Mouse (Mus musculus) heart, postnatal 36 days (tissue): Measurements from ENCODE around the gene Tomm20l. TPM values are rescaled to one million over a fixed set of nuclear protein-coding genes. Genes with fewer than 3 reads are reported as not detected.
"Not testable (repeated sequence)": the region's sequence is repeated elsewhere in the genome, so short reads cannot be mapped to it uniquely, and the experiment has no call there.

Experiments
- DNase-seq, 2 experiments: peaks; one replicate each; pipeline ENCODE4 v3.0.0; 2021 to 2022
- intact Hi-C: fragments of 180-260 bp; cut with DNase I; formaldehyde crosslinking; loops from one replicate; pipeline ENCODE4 v1.15.1; 2025
- total RNA-seq, 2 experiments: library from RNA; stranded (reverse); gene quantifications; 2 replicates each; pipeline ENCODE4 v1.2.3; 2021

Gene Tomm20l
- total RNA-seq, result 1 to 10 TPM in 1 of 2 experiments, not detected in 1; 1.2 TPM

DNA sequence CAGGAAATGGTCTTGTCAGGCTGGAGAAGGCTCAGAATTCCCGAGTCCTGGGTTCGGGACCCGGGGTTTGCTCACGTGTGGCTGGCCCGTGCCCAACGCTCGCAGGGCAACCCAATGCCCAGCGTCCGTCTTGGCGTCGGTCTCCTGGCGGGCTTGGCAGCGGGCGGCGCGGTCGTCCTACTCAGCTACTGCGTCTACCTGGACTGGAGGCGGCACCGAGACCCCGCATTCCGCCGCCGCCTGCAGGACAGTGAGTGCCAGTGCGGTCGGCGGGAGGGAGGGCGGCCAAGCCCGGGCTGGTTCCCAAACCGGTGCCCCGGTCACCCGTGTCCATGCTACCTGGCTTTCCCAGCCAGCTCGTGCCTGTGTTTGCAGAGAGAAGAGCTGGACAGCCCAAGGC, at the start of gene Tomm20l:
TSS of gene Tomm20l (plus strand) at position 98 of the 400 bp plus-strand sequence.
- peak; percentile 36 to 40 for DNase-seq

DNA sequence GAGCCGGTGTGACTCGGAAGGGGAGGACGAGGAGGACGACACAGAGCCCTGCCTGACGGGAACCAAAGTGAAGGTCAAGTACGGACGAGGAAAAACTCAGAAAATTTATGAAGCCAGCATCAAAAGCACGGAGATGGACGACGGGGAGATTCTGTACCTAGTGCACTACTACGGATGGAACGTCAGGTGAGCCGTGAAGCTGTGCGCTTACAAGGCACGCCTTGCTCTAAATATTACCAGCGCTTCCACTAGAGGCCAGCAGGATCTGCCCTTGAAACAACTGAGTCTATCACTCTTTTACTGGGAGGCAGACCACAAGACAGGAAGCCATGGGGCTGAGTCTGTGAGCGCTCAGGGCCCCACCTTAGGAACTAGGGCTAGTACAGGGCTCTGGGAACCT, 41.4 kb upstream of the Tomm20l start:
- DNase-seq, result no peak
- intact Hi-C loops, result no loop called here

More for the DNA sequence above, at the start of gene Tomm20l:
- intact Hi-C loops, result no loop called here

DNA sequence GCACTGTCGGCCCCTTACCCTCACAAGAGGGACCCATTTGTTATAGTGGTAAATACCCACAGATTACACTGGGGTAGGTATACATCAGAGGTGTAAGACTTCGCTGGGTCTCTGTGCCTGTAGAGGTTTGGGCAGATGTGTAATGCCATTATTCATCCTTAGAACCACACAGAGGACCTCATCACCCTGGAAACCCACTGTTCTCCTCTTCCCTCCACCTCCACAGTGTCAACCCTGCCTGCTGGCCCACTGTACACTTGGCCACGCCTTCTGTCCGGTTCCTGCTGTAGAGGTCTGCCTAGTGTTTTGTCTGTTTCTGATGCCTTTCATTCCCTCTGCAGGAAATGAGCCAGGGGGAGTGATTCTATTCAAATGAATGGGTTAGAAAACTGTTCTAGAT, 39.2 kb upstream of the Tomm20l start:
- no peak for DNase-seq
- intact Hi-C loops, result no loop called here

DNA sequence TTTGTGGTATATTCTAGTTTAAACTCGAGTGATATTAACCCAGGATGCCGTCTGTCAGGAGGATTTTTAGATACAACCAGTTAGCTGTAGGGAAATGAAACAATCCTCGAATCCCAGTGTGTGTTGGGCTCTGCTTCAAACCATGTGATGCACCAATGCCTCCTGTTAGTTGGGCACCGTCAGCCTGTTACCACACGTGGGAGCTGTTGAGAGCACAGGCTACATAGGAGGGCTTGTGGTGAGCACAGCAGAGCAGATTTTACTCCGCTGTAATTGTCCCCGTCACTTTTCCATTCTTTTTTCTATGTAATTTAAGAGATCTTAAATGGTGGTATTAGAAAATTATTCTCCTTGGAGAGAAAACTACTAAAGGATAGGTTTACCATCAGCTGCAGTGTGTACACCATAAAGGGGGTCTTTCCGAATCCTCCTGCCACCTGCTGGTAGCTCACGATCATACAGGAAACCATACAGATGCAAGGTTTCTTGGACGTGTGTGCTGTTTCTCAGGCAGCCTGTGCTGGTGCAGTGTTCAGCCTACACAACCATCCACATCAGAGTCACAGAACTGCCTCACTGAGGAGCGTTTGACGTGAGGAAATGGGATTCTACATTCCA, 38.0 kb upstream of the Tomm20l start:
- DNase-seq, result no peak
- intact Hi-C loops, result no loop called here

DNA sequence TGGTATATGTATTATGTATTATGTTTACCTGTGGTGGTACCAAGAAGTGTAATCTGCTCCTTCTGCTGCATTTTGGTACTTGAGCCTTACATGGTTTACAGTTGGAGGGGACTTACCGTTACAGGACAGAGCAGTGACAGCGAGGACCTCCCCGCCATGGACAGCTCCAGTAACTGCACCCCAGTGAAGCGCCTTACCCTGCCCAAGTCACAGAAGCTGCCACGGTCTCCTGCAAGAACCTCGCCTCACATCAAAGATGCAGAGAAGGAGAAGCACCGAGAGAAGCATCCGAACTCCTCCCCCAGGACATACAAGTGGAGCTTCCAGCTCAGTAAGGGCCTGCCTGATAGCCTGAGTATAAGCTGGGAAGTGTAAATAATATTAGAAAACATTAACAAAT, 24.9 kb upstream of the Tomm20l start:
- intact Hi-C loops, result no loop called here
- DNase-seq, result no peak

DNA sequence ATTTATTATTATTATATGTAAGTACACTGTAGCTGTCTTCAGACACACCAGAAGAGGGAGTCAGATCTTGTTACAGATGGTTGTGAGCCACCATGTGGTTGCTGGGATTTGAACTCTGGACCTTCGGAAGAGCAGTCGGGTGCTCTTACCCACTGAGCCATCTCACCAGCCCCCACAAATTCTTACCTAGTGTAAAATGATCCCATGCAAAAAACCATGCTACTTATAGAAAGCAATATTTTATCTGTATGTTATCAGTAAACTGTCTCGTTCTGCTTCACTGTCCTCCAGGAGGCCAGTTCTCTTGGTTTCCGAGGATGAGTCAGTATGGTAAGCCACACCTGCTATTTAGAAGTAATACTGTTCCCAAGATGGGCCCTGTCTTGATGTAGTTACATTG, 7.0 kb upstream of the Tomm20l start:
- DNase-seq, intact Hi-C loops: not testable (repeated sequence)

DNA sequence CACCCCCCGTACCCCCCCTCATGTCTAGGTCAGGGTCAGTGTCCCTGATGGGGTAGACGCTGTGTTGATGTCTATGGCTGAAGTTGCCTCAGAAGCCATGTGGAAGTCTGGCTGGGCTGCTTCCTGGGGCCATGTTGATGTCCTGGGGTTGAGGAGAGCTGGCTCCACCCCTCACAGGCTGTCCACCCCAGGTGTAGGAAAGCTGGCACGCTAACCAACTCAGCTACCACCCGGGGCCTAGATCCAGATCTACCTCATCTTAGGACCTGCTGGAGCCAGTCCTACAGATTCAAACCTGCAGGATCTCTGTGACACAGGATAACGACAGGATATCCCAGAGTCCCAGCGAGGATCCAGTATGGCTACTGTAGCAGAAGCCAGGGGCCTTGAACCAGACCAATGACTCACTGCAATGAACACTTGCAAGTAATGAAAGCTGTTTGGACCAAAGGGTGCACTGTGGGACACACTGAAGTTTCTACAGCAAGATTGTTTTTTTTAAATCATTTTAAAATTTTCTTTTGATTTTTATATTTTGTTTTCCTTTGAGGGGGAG, 3.9 kb upstream of the Tomm20l start:
- intact Hi-C loops, result no loop called here
- DNase-seq, result no peak

DNA sequence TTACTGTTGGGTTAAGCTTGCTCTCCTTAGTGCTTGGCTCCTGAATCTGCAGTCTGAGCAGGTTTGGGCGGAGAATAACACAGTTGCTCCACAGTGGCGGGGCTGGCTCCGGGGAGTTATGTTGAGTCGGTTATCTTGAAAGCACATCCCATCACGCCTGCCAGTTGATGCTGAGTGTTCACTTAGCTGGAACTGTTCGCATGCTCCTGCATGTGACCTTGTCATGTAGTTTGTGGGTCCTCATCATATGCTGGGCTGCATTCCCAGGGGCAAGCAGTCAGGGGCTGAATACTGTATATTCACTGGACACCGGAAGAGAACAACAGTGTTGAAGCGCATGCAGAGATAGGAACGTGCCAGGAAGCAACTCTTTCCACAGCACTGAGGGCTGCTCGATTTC, 1.8 kb downstream of the Tomm20l start:
- no peak for DNase-seq
- intact Hi-C loops, result no loop called here

DNA sequence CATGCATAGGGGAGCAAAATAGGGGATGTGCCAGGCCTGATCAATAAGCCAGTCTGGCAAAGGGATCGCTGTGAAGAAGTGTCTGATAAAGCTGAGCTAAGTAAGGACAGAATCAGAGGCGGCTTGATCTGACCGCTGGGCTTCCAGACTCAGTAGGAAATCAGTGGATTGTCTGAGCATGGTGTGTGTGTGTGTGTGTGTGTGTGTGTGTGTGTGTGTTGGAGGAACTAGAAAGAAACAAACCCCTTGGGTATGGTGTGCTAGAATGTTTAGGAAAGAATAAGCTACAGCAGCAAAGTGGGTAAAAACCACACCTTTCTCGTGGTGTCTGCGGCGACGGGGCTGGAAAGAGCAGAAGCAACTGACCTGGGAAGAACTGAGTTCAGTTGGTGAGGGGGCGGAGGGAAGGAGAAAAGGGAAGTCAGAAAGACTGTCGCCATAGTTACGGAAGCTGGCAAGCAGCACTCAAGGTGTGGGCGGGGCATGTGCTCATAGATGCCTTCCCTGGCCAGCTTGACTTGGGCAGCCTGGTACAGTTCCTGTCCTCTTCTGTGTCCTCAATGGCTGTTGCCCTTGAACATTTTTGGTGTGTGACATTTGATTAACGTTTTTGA, 2.6 kb downstream of the Tomm20l start:
- intact Hi-C loops, result no loop called here
- DNase-seq, result peak in 1 of 2 experiments; percentile 12

DNA sequence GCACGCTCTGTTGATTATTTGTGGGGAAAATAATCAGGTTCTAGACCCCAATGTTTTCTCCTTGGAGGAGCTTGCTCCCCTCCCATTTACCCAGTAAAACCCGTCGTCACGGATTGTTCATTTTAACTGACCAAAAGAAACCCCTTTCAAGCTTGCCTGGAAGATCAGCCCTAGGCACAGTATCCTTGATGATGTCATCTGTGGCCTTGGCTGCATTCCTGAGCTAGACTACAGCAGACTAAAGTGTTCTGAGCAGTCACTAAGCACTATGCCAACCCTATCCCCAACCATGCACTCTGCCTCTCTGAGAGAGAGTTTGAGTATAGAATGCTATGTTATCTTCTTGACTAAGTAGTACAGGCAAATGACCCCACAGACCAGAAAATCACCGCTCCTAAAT, 5.2 kb downstream of the Tomm20l start:
- DNase-seq, result no peak
- intact Hi-C loops, result no loop called here

DNA sequence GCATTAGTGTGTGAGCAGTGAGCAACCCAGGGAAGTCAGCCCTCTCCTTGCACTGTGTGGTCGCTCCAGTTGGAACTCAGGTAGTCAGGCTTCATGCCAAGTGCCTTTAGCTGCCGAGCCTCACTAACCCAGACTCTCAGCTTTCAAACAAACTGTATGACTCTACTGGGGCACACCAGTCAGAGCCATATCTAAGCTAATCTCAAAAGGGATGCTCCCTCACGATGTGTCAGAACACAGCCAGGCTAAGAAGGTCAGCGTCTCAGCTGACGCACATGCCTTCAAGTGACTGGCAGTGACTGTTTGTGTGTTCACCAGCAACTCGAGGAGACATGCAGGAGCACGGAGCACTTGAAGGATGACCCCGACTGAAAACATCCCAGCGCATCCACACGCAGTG, 11.5 kb downstream of the Tomm20l start:
- DNase-seq, result no peak
- intact Hi-C loops, result no loop called here

DNA sequence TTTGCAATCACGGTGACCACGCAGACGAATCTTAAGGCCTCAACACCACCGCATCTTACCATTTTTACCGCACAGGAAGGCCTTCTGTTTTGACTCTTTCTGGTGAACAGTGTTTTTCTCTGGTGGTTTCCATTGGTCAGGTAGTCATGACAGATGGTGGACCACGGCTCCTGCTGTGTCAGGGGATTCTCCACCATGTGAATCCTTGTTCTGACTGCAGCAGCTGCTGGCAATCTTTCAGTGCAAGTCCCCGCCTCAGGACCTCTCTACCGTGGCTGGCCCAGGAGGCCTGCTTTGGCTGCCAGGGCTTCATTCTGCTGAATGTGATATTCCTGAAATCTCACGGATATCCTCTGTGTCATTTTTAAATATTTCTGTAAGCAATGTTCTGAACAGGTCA, 12.1 kb downstream of the Tomm20l start:
- intact Hi-C loops, result no loop called here
- no peak for DNase-seq

DNA sequence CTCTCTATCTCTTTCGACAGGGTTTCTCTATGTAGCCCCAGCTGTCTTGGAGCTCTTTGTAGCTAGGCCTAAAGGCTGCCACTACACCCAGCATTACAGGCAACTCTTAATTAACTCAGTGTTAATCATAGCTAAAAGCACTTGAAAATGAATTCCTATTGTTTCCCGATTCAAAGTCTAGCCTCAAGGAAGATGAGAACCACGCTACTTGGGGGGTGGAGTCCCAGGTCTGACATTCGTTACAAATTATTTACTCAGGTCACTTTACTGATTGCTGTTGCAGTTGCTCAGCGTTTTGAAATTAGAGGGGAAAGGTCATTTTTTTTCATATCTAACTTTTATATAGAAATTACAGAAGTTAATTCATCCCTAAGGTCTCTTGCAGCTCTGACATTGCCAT, 24.4 kb downstream of the Tomm20l start:
- intact Hi-C loops, result loop anchor here (5.0 to 10.0 kb wide), 2 partner anchors 163 to 681 kb away; partner anchors contain the start of genes Psma3 and Tmx1

DNA sequence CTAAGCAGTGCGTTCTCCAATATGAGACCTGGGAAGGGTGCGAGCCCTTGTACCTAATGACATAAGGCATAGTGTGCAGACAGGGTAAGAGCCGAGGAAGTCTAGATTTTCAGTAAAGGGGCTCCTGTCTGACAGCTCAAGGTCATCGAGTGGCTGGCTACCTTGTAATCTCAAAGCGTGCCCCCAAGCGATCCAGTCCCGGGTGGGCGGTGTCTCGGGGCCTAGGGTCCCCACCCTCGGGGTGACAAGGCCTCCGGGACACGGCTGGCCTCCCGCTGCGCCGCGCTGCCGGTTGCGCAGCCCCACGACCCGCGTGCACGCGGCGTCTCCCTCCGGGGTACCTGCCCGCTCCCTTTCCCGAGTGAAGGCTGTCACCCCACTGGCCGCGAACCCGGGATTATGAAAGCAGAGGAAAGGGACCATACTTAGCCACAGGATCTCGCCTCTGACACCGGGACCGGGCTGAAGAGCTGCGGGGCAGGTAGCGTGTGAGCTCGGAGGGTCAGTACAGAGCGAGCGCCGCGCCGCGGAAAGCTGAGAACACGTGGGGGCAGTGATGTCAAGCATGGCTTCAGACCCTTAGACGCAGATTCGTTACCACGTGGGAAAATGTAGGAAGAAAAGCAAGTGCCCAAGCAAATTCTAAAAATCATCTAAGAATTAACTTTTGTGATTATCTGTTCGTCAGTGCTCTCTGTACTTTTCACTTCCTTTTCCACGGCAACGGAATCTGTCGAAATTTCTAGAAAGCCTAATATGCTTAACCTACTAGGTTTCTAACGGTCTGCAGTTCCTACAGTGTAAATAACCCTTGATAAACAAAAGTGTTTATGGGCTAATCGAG, 25.1 kb downstream of the Tomm20l start, which contains the start of the genes Timm9 and 2700049A03Rik:
TSS of gene Timm9 (minus strand) at position 555 of the 844 bp plus-strand sequence.
TSS of gene 2700049A03Rik (plus strand) at position 719 of the 844 bp plus-strand sequence.
- DNase-seq, result peak; percentile 69 to 88
- intact Hi-C loops, result loop anchor here (5.0 to 10.0 kb wide), 2 partner anchors 164 to 682 kb away; partner anchors contain the start of genes Psma3 and Tmx1

More for the DNA sequence above, 24.4 kb downstream of the Tomm20l start:
- no peak for DNase-seq

DNA sequence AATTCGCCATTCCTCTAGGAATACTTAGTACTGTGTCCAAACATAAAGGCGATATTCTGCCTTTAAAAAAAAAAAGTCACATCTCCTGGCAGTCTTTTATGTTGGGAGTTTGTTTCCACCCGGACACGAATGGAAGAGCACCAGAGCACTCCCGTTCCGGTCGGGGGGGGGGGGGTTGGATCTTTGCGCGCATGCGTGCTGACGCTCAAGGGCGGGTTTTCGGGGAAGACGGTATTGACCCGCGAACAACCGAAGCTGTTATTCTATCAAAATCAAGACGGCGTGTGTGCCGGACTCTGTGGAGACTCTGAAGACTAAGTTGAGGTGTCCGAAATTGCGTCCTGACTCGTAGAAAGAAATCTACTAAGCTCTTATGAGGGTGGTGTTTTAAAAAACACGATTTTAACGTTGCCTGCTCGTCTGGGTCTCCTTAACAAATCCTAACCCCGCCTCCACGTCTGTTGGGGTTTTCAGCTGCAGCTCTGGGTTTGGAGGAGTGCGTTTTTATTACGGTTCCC, 25.8 kb downstream of the Tomm20l start:
- DNase-seq, result peak; percentile 81 to 88
- intact Hi-C loops, result loop anchor here (5.0 to 10.0 kb wide), 2 partner anchors 165 to 682 kb away; partner anchors contain the start of genes Psma3 and Tmx1

DNA sequence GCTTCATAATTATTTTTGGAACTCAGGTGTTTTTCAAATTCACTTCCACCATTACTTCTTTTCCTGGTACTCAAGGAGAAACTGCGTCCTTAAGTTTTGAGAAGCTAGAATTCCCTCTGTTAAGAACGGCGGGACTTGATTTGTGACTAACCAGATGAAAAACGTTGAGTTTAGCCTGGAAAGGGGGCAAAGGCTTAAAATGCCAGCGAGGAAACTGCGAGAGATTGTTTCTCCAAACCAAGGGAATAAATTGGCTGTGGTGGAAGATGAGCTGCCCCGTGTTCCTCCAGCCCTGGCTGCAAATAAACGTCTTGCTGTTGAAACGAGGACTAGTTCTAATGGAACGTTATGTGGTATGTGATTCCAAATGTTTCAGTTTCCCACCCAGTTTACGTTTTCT, 26.5 kb downstream of the Tomm20l start:
- no peak for DNase-seq
- intact Hi-C loops, result loop anchor here (5.0 to 10.0 kb wide), 2 partner anchors 165 to 683 kb away; partner anchors contain the start of genes Psma3 and Tmx1

DNA sequence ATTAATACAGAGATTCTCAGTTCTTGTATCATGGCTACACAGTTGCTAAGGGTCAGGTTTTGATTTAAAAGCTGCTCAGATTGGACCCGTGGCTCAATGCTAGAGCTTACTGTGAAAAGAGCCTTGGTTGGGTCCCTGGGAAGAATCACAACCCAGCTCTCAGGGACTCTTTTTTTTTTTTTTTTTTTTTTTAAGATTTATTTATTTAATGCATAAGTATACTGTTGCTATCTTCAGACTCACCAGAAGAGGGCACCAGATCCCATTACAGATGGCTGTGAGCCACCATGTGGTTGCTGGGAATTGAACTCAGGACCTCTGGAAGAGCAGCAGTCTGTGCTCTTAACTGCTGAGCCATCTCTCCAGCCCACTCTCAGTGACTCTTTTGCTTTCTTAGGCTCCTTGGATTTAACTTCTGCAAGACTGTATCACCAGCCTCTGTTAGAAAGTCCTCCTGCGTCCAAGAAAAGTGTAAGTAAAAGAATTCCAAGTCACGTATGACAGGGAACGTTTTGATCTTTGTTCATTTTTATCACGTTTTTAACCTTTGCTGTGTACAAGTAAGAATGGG, 28.1 kb downstream of the Tomm20l start:
- DNase-seq, result no peak
- intact Hi-C loops, result loop anchor here (5.0 to 10.0 kb wide), 2 partner anchors 167 to 685 kb away; partner anchors contain the start of genes Psma3 and Tmx1

DNA sequence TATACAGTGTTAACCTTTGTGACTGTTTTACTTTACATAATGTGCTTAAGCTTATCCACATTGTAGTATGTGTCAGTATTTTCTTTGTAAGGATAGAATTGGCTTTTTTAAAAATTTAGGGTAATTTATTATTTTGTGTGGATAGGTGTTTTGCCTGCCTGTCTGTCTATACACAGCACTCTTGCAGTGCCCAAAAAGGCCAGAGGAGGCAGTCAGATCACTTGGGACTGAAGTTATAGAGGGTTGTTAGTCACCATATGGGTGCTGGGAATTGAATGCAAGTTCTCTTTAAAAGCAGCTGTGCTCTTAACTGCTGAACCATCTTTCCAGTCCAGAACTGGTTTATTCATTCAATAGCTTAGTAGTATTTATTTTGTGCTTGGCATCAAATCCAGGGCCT, 30.0 kb downstream of the Tomm20l start:
- no peak for DNase-seq
- intact Hi-C loops, result no loop called here

DNA sequence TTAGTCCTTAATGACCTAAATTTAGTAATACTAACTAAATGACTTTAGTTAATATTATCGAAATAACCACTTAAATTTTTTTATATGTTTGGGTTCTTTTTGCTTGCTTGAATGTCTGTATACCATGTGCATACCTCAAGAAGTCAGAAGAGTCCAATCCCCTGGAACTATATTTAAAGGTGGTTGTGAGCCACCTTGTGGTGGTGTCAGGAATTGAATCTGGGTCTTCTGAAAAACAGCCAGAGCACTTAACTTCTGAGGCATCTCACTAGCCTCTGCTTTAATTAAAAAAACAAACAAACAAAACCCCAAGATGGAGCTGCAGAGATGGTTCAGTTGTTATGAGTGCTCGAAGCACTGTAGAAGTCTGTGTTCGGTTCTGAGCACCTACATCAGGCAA, 36.4 kb downstream of the Tomm20l start:
- intact Hi-C loops, result no loop called here
- peak; percentile 36 to 53 for DNase-seq

DNA sequence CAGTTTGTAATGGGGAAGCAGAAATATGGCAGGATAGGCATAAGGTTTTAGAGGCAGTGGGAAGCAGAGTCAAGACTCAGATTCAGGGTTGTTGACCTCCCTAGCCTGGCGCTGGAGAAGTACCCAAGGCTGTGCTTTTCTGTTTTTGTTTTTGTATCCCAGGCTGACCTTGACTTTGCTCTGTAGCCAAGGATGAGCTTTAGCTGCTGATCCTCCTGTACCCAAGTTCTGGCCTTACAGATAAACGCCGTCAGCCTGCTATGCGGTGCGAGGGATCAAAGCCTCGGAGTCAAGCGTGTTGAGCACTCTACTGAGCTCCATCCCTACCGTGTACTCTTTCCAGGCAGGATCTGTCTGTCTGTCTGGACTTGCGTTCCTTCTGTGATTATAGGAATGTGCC, 37.6 kb downstream of the Tomm20l start:
- no peak for DNase-seq
- intact Hi-C loops, result no loop called here
